Mouse (Mus musculus) bone marrow macrophage, adult 2 months (primary cell): ENCODE results near the gene Paics.

ENCODE experiments used
- CTCF ChIP-seq: IDR thresholded peaks from 2 replicates; pipeline ENCODE4 v1.5.1; 2012; ENCODE audit warnings: low read depth, mild to moderate bottlenecking, low read length, moderate library complexity
- POLR2A ChIP-seq: IDR thresholded peaks from 2 replicates; pipeline ENCODE4 v1.6.1; 2012; ENCODE audit warnings: mild to moderate bottlenecking, low read depth, low read length, borderline replicate concordance

DNA sequence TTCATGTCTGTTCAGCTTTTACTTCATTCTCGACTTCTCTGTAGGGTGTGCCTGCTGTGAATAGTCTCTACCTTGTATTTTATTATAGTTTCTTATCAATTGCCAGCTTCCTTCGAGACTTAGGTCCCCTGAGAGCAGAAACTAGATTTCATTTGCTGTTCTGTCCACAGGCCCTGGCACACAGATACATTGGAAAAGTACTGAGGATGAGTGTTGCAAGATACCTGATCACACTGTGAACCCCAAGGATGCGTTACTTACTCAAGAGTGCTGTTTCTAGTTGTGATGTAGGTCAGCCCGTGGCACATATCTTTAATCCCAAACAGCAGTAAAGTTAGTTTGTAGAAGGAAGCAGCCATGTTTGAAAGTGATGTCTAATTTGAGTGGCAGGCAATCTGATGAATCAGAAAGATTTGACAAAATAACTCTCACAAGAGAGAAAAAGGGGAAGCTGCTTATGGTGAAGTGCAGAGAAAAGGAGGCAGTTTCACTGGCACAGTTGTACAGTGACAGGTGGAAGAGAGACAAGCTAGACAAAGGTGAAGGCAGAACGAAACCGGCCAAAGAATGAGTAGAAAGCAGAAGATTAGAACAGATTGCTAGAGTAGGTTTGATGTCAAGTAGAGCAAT lies 3.3 kb downstream of the Paics start:
- TF ChIP-seq CTCF (no peak), POLR2A (no peak)
